Mouse (Mus musculus) CD4-positive, CD25-positive, alpha-beta regulatory T cell, adult 4 months (primary cell): ENCODE measurements at regions not wholly inside any gene's neighbourhood (a gene's known extent, or its start where the extent isn't known, plus 50 kb on each side); places are given as distances from the start of the nearest gene placed in this dataset.
"Not testable (repeated sequence)": the region's sequence is repeated elsewhere in the genome, so short reads cannot be mapped to it uniquely, and the experiment has no call there.

ENCODE experiments used
- ATAC-seq: one replicate; pipeline ENCODE4 v1.8.0; 2017

DNA sequence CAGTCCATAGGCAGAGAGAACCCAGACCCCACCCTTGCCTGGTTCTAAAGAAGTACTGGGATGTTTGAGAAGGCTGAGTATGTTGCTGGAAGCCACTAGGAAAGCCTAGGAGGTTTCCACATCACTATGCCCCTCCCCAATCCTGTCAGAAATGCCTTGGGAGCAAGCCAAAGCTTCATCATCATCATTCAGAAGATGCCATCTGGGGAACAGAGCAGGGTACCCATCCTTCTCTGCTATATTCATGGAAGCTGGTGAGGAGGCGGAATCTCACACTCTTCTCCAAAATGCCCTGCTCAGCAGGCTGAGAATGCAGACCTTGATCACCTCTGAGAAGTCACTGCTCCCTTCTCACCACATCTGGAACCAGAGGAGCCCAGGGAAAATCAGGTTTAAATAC, 200.7 kb downstream of the Plxna1 start:
- no peak for ATAC-seq

GRCm38 (mm10) chr6:89169520-89169919, 192.9 kb downstream of the Plxna1 start:
- ATAC-seq, result no peak

GRCm38 (mm10) chr6:89184920-89185319, 177.5 kb downstream of the Plxna1 start:
- not testable (repeated sequence) for ATAC-seq

DNA sequence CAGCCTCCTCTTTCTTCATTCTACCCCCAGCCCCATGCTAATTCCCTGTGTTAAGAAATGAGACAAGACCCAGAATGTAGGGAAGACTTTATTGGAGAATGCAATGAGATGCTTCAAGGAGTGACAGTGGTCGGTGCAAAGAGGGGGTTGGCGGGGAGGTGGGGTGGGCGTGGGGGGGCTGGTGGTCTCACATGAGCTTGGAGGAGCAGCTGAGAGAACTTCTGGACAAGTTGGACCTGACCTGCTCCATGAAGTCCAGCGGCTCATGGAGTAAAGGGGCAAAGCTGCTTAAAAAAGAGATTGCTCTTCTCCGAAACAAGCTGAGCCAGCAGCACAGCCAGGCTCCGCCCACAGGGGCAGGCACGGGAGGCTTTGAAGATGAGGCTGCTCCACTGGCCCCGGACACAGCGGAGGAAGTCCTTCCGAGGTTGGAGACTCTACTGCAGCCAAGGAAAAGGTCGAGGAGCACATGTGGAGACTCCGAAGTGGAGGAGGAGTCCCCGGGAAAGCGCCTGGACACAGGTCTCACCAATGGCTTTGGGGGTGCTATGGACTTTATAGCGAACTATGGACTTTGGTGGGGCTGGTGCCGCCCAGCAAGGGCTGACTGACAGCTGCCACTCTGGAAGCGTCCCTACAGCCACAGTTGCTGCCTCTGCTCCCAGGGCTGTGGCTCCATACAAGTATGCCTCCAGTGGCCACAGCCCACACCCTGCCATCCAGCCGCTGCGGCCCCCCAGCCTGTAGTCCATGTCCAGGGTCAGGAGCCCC, 161.7 kb downstream of the Plxna1 start:
- ATAC-seq, result not testable (repeated sequence)

GRCm38 (mm10) chr6:89215021-89215420, 147.4 kb downstream of the Plxna1 start:
- ATAC-seq, result no peak

GRCm38 (mm10) chr6:89235416-89236075, 126.9 kb downstream of the Plxna1 start:
- ATAC-seq, result no peak

DNA sequence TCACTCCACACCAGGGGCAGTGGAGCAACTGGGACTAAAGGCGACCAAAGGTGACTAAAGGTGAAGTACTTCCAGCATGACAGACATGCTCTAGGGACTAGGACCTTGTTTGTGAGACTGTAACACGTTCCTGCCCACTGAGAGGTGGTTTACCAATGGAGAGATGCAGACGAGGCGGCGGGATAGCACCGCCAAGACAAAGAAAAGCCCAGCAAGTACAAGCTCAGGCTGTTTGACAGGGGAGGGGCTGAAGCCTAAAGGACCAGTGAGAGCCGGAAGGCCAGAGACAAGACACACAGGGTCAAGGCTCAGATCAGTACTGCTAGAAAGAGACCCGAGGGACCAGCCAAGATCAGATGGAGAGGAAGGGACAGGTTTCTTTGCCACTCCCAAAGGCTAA, 126.2 kb downstream of the Plxna1 start:
- no peak for ATAC-seq

- no peak for ATAC-seq
These were observed 125.4 kb downstream of the Plxna1 start for GRCm38 (mm10) chr6:89236892-89237646.

DNA sequence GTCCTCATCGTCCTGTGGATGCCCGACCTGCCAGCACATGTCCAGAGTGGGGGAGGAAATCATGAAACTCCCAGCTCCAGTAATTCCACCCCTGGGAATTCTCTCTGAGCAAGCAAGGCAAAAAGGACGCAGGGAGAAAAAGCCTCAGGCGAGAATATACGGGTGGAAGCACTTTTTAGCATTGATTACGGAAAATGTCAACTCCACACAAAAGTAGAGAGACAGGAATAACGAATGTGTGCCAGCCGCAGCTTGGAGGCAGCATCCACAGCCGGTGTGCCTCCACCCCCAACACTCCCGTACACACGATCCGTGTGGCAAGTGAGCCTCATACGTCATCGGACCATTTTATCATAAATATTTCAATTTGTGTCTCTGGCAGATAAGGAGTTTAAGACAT, 123.5 kb downstream of the Plxna1 start:
- no peak for ATAC-seq

GRCm38 (mm10) chr6:89239511-89239910, 122.9 kb downstream of the Plxna1 start:
- ATAC-seq, result no peak

- ATAC-seq, result no peak
These were observed 122.2 kb downstream of the Plxna1 start for GRCm38 (mm10) chr6:89240168-89240705.

GRCm38 (mm10) chr6:89242371-89243288, 119.8 kb downstream of the Plxna1 start:
- no peak for ATAC-seq

DNA sequence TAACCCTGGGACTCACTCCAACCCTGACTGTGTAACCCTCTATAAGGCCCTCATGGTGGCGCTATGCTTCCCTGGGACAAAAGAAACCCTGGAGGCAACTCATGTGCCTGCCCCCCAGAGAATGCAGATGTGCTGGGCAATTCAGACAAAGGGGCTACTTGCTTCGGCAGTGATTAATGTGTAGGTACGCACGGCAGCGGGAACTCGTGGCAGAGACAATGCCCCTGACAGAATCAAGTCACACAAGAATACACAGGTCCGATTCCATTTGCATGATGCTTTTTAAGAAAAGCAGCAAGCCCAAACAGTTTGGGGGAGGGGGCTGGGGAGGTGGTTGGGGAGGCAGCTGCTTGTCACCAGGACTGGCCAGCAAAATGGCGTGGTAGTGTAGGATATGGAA, 116.9 kb downstream of the Plxna1 start:
- ATAC-seq, result no peak

GRCm38 (mm10) chr6:89246261-89246660, 116.2 kb downstream of the Plxna1 start:
- no peak for ATAC-seq

GRCm38 (mm10) chr6:89248574-89248973, 113.8 kb downstream of the Plxna1 start:
- no peak for ATAC-seq

- no peak for ATAC-seq
These were observed 113.1 kb downstream of the Plxna1 start for GRCm38 (mm10) chr6:89249303-89249702.

DNA sequence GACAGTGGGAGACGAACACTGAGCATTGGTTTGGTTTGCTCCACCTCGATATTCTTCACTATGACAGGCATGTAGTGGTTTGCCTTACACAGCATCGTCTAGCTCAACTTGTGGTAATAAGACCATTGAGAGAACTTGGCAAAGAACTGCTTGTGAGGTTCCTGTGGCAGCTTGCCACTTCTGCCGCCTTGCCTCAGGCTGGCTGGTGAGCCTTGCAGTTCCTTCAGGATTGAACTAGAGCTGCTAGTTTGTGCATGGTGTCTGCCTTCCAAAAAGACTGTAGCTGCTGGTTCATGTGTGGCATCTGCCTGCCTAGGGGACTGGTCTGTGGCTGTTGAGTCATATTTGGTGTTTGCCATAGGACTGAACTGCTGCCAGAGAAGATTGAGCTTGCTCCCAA, 110.8 kb downstream of the Plxna1 start:
- no peak for ATAC-seq

- ATAC-seq, result no peak
These were observed 106.4 kb downstream of the Plxna1 start for GRCm38 (mm10) chr6:89256022-89256421.

- ATAC-seq, result no peak
These were observed 105.7 kb downstream of the Plxna1 start for GRCm38 (mm10) chr6:89256630-89257292.

DNA sequence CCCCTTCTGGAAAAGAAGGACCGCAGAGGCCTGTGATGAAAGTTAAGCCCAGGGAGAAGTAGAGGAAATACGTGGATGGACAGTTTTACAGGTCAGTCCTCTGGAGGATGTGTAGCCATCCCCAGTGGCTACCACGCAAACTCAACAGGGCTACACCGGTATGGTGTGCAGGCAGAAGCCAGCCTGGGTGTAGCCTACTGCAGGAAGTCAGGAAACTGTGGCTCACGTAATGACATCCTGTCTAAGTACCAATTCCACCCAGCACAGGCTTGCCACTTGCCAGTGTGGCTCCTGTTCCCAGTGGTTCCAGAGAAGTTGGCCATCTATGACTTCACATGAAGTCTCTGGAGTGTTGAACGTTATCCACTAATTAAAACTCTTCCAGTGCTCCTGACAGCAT, 105.0 kb downstream of the Plxna1 start:
- peak; percentile 76 for ATAC-seq

DNA sequence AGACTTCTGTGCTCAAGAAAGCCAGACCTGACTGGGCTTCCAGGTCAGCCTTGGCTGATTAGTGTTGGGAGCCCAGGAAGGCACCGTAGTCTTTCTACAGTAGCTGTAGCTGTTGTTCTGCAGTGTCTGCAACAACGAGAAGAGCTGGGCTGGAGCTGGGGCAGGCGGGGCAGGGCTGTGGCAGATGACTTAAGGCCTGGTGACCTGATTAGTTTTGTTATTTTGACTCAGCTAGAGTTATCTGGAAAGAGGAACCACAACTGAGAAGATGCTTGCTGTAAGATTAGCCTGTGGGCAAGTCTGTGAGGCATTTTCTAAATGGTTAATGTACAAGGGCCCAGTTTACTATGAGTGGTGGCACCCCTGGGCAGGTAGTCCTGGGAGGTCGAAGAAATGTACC, 104.3 kb downstream of the Plxna1 start:
- ATAC-seq, result no peak
